Mouse (Mus musculus): ENCODE results near the gene Armc3. TPM values are rescaled to one million over a fixed set of nuclear protein-coding genes. Genes with fewer than 3 reads are reported as not detected.

Gene Armc3
- 0.26 TPM for total RNA-seq (2023)

DNA sequence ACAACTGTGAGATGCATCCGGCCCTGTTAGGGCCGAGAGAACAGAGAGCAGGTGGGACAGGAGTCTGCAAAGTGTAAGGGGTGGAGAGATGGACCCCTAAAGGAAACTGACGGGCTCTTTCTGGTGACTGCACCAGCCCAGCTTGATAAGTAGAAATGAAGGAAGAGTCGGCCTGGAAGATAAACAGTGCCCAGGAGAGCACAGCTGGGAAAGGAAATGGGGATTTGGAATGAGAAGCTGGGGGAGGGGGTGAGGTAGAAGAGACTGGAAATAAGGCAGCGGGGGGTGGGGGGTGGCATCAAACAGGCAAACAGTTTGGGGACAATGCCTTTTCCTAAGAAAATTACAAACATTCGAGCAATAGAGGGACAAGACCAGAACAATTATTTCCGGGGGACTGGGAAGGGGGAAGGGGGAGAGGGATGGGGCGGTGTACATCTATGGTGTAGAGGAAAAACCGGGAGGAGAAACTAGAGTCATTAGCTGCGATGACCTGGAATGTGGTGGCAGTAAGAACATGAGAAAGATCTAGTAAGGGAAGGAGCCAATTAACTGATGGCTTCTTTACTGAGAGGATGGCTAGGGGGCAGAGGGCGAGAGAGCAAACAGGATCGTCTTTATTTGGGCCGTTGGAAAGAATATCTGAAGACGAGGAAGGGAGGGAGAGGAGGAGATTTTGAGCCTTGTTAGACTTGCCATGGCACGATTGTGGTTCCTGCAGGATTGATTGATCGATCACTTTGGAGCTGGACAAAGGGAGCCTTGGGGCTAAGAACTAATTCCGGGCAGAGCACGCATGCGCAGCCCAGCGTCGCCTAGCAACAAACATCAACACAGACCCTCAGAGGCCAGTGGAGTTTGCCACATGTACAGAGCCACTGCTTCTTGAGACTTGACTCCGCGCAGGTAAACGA is at the start of gene Armc3:
Gene Armc3 (plus strand): TSS at position 851 of the 914 bp plus-strand sequence.

Other genes starting within 250 kb of the Armc3 start
- 118 TPM for gene Pip4k2a, start 201.2 kb upstream of the Armc3 start, total RNA-seq (2023)
- gene 4930426L09Rik, start 201.0 kb upstream of the Armc3 start, total RNA-seq (2023): 3.0 TPM
- 5.2 TPM for gene Msrb2, start 172.1 kb downstream of the Armc3 start, total RNA-seq (2023)
- not detected for gene Ptf1a, start 246.4 kb downstream of the Armc3 start, total RNA-seq (2023)